Mouse (Mus musculus) megakaryocyte, adult 5-6 weeks (primary cell): ENCODE data around the gene Lilra5. TPM values are rescaled to one million over a fixed set of nuclear protein-coding genes. Genes with fewer than 3 reads are reported as not detected.
"Not testable (repeated sequence)": the region's sequence is repeated elsewhere in the genome, so short reads cannot be mapped to it uniquely, and the experiment has no call there.

Source experiments
- ATAC-seq: 2 replicates; pipeline ENCODE4 v1.8.0; 2016; ENCODE audit warnings: mild to moderate bottlenecking, inconsistent platforms; ENCODE audit not compliant: poor library complexity, severe bottlenecking
- total RNA-seq, 2 experiments: library from RNA; stranded (forward) in 1 of 2; stranded (reverse) in 1 of 2; fragments of 153-499, 151-499 nt in 1 of 2; fragments of 221-1000, 200-1000 nt in 1 of 2; gene quantifications; 2 replicates each; pipeline versions ENCODE4 v1.2.3 to v1.2.4; 2015 to 2017

Lilra5 gene
- total RNA-seq (2015) = 0.25 and 1.8 TPM in 2 replicates
- 0.44 and 0.69 TPM in 2 replicates for total RNA-seq (2017)

DNA sequence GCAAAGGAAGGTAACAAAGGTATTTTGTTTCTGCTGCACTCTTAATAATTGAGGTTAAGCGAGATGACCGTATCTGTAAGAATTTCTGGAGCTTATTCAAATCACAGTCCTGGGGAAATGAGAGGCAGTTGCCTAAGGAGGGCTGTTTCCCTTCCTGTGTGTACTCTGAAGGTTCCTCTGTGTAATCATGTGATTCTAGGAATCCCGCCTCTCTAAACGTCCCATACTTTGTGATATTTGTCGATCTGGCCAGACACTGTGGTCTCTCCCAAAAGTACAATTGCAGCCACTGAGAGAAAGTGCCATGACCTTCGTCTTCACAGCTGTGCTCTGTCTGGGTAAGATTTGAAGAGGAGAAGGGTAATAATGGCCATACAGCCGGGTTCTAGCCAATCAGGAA is at the start of gene Lilra5:
Gene Lilra5 (plus strand): TSS at position 301 of the 400 bp plus-strand sequence.
- ATAC-seq = no peak

DNA sequence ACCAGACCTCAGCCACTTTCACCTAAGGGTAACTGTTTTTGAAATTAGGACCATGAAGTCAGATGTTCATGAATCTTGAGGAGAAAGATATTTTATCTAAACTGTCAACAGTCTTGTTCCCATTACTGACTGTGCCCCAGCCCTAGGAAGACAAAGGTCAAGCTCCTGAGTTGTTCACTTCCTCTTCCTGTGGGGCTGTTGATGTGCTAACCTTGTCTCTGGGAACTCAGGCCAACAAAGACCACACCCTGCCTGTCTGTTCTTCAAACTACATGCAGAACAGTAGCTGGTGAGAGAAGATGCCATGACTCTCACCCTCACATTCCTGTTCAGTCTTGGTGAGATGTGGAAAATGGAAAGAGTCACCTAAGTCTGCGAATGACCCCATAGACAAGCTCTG is 30.4 kb upstream of the Lilra5 start:
- ATAC-seq = peak; percentile 90

DNA sequence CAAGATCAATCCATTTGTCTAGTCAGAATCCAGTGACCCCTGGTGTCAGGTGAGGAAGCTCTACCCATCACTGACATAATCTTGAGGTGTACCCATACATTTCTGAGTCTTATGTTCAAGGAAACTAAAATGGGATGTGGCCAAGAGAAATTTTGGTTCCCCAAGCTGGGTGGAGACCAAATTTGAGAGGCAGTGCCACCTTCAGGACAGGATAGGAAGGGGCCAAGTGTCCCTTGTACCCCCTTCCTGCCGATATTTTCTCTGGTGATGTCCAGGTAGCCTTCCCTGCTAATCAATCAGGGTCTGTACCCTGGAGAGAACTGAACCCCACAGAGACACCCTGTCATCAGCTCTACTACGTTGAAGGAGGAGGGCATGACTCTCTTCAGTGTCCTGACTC is 28.9 kb upstream of the Lilra5 start:
- ATAC-seq = no peak

DNA sequence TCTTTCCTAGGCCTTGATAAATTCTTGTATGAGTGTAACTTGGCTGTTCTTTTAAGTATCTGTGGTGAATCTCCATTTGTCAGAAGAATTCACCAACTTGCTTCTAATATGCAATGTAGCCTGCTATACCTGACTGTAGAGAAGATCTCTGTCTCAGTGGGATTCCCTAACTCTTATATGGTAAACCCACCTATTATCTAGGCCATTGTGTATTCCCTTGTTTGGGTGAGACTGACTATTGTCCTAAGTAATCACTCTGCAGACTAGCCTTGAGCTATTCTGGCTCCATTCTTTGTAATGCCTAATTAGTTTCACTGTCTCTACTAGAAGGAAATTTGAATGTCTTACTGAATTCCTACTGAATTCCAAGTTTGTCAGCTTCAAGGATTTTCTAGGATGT is 24.1 kb upstream of the Lilra5 start:
- not testable (repeated sequence) for ATAC-seq

DNA sequence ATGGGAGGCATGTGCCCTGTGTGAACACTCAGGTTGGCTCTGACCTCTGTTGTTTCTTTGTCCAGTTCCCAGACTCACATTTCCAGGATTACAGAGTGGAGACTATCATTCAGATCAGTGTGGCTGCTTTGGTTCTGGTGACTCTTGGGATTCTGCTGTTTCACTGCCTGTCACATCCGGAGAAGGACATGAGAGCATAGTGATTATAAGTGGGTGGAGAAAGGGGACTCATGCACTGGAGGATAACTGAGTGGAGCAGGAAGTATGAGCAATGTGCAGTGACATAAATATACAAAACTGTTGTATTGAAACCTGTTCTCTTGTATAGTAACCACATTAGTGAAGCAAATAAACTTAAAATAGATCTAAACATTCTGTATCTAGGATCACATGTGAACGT is 22.2 kb upstream of the Lilra5 start:
- ATAC-seq = no peak

DNA sequence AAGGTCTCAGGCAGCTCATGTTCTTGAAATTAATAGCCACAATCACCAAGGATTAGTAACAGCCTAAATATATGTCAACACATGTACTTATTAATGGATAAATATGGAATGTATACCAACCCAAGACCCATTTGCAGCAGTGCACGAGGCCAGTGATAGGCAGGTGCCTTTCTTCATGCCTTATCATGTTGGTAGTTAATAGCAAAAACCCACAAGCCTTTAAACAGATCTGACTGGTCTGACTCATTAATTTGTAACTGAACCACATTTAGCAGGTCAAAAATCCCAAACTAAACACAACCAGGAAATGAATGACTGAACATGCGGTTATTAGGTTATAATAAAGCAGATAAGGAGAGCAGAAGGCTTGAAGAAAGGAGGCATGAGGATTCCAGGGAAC is 21.7 kb upstream of the Lilra5 start:
- no peak for ATAC-seq

DNA sequence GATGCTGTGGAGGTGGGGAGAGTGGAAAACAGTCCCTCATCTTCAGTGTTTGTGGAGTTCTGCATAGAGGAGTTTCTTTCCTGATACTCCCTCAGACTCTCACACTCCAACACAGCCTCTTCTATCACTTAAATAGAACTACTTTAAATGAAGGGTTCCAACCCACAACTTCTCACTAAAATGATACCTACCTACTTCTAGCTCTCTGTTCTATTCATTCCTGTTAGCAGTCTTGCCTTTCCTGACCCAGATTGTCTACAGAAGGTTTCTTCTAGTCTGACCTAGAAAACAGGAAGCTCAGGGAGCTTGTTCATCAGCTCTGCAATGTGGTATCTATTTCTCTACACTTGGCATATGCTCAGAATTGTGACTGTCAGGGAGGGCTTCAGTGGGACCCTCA is 2.0 kb upstream of the Lilra5 start:
- ATAC-seq = no peak

DNA sequence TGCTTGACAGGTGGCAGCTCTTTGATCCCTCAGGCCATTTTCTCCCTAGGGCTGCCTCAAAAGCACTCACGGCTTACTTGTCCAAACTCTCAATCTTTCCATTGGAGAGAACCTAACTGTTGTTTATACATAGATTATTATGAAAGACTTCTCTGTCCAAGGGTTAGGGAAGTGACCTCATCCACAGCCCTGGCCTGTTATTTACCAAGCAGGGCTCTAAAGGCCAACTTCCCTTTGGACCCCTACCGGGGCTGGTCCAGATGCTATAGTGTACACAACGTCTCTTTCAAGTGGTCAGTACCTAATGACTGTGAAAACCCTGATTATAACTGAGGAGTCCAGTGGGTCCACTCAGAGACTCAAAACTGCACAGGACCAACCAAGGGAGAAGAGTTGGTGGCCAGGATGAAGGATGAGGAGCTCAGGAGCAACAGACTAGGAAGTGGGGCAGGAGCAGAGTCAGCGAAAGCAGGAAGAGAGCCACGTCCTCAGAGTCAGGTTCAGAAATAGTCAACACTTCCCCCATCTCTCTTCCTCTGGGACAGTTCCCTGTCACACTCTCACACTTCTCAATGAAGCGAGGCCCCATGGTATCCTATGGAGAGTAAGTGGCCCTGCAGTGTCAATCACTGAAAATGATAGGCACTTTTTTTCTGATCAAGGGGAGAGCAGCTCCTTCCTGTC is 1.6 kb downstream of the Lilra5 start:
- ATAC-seq = peak; percentile 73

DNA sequence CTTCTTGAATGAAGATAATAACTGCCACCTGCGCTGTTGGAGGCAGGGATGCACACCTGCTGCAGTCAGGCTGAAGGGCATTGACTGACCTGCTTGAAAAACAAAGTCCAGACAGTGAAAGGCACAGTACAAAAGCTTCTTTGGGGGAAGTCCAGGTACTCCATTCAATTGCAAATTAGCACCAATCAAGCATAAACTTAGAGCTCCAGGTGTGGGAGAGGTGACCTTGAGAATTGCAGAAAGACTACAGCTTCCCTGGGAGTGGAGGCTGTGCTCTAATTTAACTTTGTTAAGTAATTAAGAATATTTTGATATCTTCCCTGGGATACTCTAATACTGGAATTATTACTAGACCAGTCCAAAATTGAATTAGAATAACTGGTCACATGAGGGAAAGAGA is 13.7 kb downstream of the Lilra5 start:
- ATAC-seq = not testable (repeated sequence)

DNA sequence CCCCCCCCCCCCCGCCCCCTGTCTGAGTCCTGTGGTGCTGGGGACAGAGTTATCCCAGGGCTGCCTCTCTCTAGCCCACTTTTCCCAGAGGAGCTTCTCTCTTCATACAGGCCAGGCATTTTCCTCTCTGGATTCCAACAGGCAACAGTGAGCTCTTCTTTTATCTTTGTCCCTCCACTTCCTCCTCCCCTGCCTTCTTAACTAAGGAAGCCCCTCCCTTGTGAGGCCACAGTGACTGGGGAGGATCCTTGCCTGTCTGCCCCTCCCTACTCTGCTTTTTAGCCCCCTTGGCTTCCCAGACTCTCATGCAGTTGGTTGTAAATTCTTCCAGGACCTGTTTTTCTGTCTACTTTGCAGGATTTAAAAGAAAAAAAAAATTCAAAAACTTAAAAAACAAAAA is 18.5 kb downstream of the Lilra5 start:
- 0 out of 2 replicates have a peak, but pooled peaks have one; percentile 40 for ATAC-seq

DNA sequence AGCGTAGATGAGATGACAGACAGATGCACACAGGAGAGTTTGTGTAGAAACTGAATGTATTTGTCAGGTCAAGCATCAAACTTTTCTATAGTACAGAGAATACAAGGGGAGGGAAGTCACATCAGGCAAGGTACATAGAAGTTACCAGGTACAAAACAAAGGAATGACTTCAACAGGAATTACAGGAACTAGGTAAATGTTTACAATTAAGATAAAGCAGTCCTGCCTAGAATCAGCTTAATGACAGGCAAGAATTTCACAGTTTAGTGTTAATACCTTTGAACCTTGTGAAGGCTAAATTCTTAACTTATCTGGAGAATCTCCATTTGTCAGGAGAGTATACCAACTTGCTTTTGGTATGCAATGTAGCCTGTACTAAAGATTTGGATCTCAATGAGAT is 23.0 kb downstream of the Lilra5 start:
- not testable (repeated sequence) for ATAC-seq

DNA sequence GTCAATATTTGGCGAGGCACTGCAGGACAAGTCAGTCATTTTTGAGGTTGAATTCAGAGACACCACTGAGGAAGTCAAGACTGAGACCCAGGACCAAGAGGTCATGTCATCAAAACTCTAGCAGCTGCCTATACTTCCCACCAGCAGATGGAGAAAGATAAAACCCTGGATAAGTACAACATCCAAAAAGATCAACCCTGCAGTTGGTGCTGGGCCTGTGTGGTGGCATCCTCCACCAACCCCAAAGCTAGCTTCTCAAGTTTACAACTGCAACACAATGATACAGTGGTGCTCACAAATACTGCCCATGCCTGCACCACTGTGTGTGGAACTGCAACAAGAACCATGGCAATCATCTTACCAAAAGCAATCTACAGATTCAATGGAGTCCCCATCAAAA is 34.6 kb downstream of the Lilra5 start:
- ATAC-seq = not testable (repeated sequence)

DNA sequence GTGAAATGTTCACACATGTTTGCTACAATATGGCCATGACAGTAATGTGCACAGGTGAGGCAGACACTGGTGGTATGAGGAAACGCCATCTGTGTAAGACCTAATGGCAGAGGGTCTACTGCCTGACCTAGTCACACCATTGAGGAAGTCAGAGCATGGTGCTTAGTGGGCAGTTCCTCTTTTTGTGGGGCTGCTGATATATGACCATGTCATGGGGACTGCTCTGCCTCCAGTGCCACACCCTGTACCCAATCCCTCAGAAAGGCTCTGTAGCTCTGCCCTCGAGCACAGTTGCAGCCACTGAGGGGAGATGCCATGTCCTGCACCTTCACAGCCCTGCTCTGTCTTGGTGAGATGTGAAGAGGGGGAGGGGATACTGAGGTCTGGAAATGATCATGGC is 36.3 kb downstream of the Lilra5 start:
- ATAC-seq = peak; percentile 89

DNA sequence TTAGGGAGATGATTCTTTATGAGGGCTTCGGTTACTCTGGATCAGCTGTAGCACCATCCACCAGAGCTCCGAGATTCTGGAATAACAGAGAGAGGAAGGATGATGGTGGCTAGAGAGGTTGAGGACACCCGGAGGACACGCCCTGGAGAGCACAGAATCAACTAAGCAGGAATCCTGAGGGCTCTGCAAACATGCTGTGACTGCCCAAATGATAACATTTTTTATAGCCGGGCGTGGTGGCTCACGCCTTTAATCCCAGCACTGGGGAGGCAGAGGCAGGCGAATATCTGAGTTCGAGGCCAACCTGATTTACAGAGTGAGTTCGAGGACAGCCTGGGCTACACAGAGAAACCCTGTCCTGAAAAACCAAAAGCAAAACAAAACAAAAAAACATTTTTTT is 37.9 kb downstream of the Lilra5 start:
- ATAC-seq = not testable (repeated sequence)

DNA sequence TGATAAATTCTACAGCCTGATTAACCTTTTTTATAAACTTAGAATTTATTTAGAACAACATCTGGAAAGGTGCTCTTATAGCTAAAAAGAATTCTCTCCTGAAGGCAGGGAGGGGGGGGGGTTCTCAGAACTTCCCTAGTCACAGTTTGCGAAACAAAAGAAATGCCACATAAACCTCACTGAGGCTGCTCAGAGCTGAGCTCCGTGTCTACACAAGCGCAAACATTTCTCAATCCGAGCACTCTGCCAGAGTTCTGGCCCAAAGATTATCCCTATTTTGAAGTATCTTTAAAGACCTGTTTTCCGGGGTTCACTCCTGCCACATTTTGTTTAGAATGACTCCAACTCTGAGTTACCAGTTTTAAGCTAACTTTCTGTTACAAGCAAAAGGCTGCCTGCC is 55.1 kb downstream of the Lilra5 start:
- ATAC-seq = peak; percentile 64

Other genes starting within 250 kb of the Lilra5 start
- gene Lair1, start 174.6 kb upstream of the Lilra5 start, total RNA-seq (2015) = 31.5 and 39.5 TPM in 2 replicates
- gene Lair1, start 174.6 kb upstream of the Lilra5 start, total RNA-seq (2017) = 58.7 and 60.8 TPM in 2 replicates
- not detected in 2 replicates for gene Ttyh1, start 118.3 kb upstream of the Lilra5 start, total RNA-seq (2015)
- not detected in 2 replicates for gene Ttyh1, start 118.3 kb upstream of the Lilra5 start, total RNA-seq (2017)
- 34.2 and 48.8 TPM in 2 replicates for gene Leng8, start 100.7 kb upstream of the Lilra5 start, total RNA-seq (2015)
- gene Leng8, start 100.7 kb upstream of the Lilra5 start, total RNA-seq (2017) = 35.2 TPM in 2 replicates
- gene Leng9, start 87.4 kb upstream of the Lilra5 start, total RNA-seq (2015) = 2.6 and 3.0 TPM in 2 replicates
- 4.1 and 5.2 TPM in 2 replicates for gene Leng9, start 87.4 kb upstream of the Lilra5 start, total RNA-seq (2017)
- gene Cdc42ep5, start 72.9 kb upstream of the Lilra5 start, total RNA-seq (2015) = not detected in 2 replicates
- not detected in 2 replicates for gene Cdc42ep5, start 72.9 kb upstream of the Lilra5 start, total RNA-seq (2017)
- gene Ncr1, start 100.0 kb downstream of the Lilra5 start, total RNA-seq (2015) = 12.5 and 18.9 TPM in 2 replicates
- gene Ncr1, start 100.0 kb downstream of the Lilra5 start, total RNA-seq (2017) = 8.4 and 19.4 TPM in 2 replicates
- gene Gp6, start 160.0 kb downstream of the Lilra5 start, total RNA-seq (2015) = 0.07 TPM in 1 of 2 replicates, not detected in the other
- gene Gp6, start 160.0 kb downstream of the Lilra5 start, total RNA-seq (2017) = 0.07 TPM in 1 of 2 replicates, not detected in the other
- gene Rdh13, start 207.9 kb downstream of the Lilra5 start, total RNA-seq (2015) = 1.1 and 1.8 TPM in 2 replicates
- 4.7 and 5.4 TPM in 2 replicates for gene Rdh13, start 207.9 kb downstream of the Lilra5 start, total RNA-seq (2017)
- gene Eps8l1, start 222.9 kb downstream of the Lilra5 start, total RNA-seq (2015) = 1.4 and 5.3 TPM in 2 replicates
- 4.5 and 5.1 TPM in 2 replicates for gene Eps8l1, start 222.9 kb downstream of the Lilra5 start, total RNA-seq (2017)